Mouse (Mus musculus) CD8-positive naive resting alpha-beta T cell, adult 57 days (primary cell): ENCODE measurements around the gene Nipa2. TPM values are rescaled to one million over a fixed set of nuclear protein-coding genes. Genes with fewer than 3 reads are reported as not detected.

ENCODE experiments used
- total RNA-seq: library from RNA; stranded (reverse); gene quantifications from one replicate; pipeline ENCODE4 v1.2.4, GENCODE M21; 2023

Gene Nipa2
- total RNA-seq, result 34.3 TPM

GRCm38 (mm10) chr7:55962004-55962908 lies at the start of gene Nipa2:
Gene Nipa2 (minus strand): TSS chr7:55962476.

Other genes starting within 250 kb of the Nipa2 start
- gene Siglech, start 194.3 kb downstream of the Nipa2 start, total RNA-seq, result 2.2 TPM
- 33.8 TPM for gene Tubgcp5, start 168.3 kb downstream of the Nipa2 start, total RNA-seq
- 8.2 TPM for gene Cyfip1, start 120.7 kb downstream of the Nipa2 start, total RNA-seq
- 1.9 TPM for gene Nipa1, start 57.5 kb upstream of the Nipa2 start, total RNA-seq
- 91.1 TPM for gene Herc2, start 87.7 kb upstream of the Nipa2 start, total RNA-seq